Mouse (Mus musculus) myocyte (in vitro differentiated cells): ENCODE measurements around the gene Cyp4f14.
"Not testable (repeated sequence)": the region's sequence is repeated elsewhere in the genome, so short reads cannot be mapped to it uniquely, and the experiment has no call there.

ENCODE experiments used
- CEBPB ChIP-seq: IDR thresholded peaks from 2 replicates; pipeline ENCODE4 v1.6.1; 2011; ENCODE audit warnings: mild to moderate bottlenecking, moderate library complexity; ENCODE audit not compliant: poor library complexity, insufficient read depth, severe bottlenecking
- E2F4 ChIP-seq: IDR thresholded peaks from one replicate; pipeline ENCODE4 v1.6.1; 2011; ENCODE audit warnings: mild to moderate bottlenecking, control low read depth, moderate library complexity; ENCODE audit not compliant: insufficient read depth
- MAX ChIP-seq: IDR thresholded peaks from one replicate; pipeline ENCODE4 v1.6.1; 2011; ENCODE audit warnings: low read depth, mild to moderate bottlenecking, control low read depth
- MYOD1 ChIP-seq, 3 experiments: IDR thresholded peaks; one replicate each; pipeline ENCODE4 v1.6.1; 2011; ENCODE audit warnings: control low read depth in 2 of 3, low read depth in 2 of 3, mild to moderate bottlenecking in 2 of 3, moderate library complexity in 1 of 3; ENCODE audit not compliant: insufficient read length in 2 of 3, control insufficient read depth in 1 of 3
- POLR2A ChIP-seq: IDR thresholded peaks from one replicate; pipeline ENCODE4 v1.6.1; 2011; ENCODE audit warnings: low read depth, mild to moderate bottlenecking, control low read depth, moderate library complexity; ENCODE audit not compliant: insufficient read length
- REST ChIP-seq: IDR thresholded peaks from one replicate; pipeline ENCODE4 v1.6.1; 2011; ENCODE audit warnings: mild to moderate bottlenecking, control low read depth, moderate library complexity; ENCODE audit not compliant: insufficient read depth, insufficient read length
- USF1 ChIP-seq: IDR thresholded peaks from one replicate; pipeline ENCODE4 v1.6.1; 2011; ENCODE audit warnings: low read depth, mild to moderate bottlenecking, control low read depth, moderate library complexity

- TF ChIP-seq MAX; E2F4; POLR2A; REST; MYOD1 (IDR thresholded peaks at IDR 0.05; ENCODE audit: control insufficient read depth in 1 of 3, insufficient read length in 2 of 3, low read depth in 2 of 3); USF1; CEBPB: not testable (repeated sequence)
These were observed 49.9 kb downstream of the Cyp4f14 start for GRCm38 (mm10) chr17:32867266-32867665.
